Mouse (Mus musculus) adrenal gland, postnatal 36 days (tissue): ENCODE data around the gene 1700030K09Rik. TPM values are rescaled to one million over a fixed set of nuclear protein-coding genes. Genes with fewer than 3 reads are reported as not detected.

Experiments
- DNase-seq, 2 experiments: peaks; one replicate each; pipeline ENCODE4 v3.0.0; 2021; ENCODE audit warnings: mixed read lengths in 1 of 2
- long read RNA-seq, 2 experiments: library from polyadenylated mRNA; stranded (forward); transcript quantifications; one replicate each; pipeline ENCODE4 v2.0.0; 2021; ENCODE audit warnings: borderline sequencing depth in 2 of 2
- total RNA-seq, 2 experiments: library from RNA; stranded (reverse); gene quantifications; 2 replicates each; pipeline ENCODE4 v1.2.3; 2021

The 1700030K09Rik gene
- total RNA-seq = 1 to 10 TPM; 7.1 to 8.1 TPM
- long read RNA-seq, experiment 1, transcript 1700030K09Rik-201 (8 exons, 2,887 nt) = major isoform, 9 of 18 reads
- long read RNA-seq, experiment 1, partial matches to known transcripts = 7 of 18 reads
- long read RNA-seq, experiment 1, other reads (novel, unspliced or antisense) = 2 of 18 reads
- long read RNA-seq, experiment 2, partial matches to known transcripts = 1 of 3 reads
- long read RNA-seq, experiment 2, other reads (novel, unspliced or antisense) = 0 of 3 reads

- DNase-seq = peak; percentile 98
Measured at GRCm38 (mm10) chr8:72443338-72443993, at the start of gene 1700030K09Rik, which contains the start of gene Calr3. Gene 1700030K09Rik (plus strand): TSS chr8:72443880. Gene Calr3 (minus strand): TSS chr8:72443870.

GRCm38 (mm10) chr8:72401381-72401780 is 42.3 kb upstream of the 1700030K09Rik start:
- no peak for DNase-seq

- DNase-seq = no peak
Measured at GRCm38 (mm10) chr8:72402981-72403380, 40.7 kb upstream of the 1700030K09Rik start.

GRCm38 (mm10) chr8:72407878-72408277 is 35.8 kb upstream of the 1700030K09Rik start:
- DNase-seq = no peak

- DNase-seq = no peak
Measured at GRCm38 (mm10) chr8:72409443-72409842, 34.2 kb upstream of the 1700030K09Rik start.

- no peak for DNase-seq
Measured at GRCm38 (mm10) chr8:72413839-72414238, 29.8 kb upstream of the 1700030K09Rik start.

GRCm38 (mm10) chr8:72415252-72415651 is 28.4 kb upstream of the 1700030K09Rik start:
- peak in 1 of 2 experiments; percentile 20 for DNase-seq

GRCm38 (mm10) chr8:72418073-72418472 is 25.6 kb upstream of the 1700030K09Rik start:
- peak in 1 of 2 experiments; percentile 20 for DNase-seq

GRCm38 (mm10) chr8:72420571-72421361 is 22.9 kb upstream of the 1700030K09Rik start:
- DNase-seq = peak; percentile 39 to 62

GRCm38 (mm10) chr8:72421362-72422335 is 22.0 kb upstream of the 1700030K09Rik start, which contains the start of gene Eps15l1:
Gene Eps15l1 (minus strand): TSS chr8:72421460.
- DNase-seq = peak; percentile 99 to 100

GRCm38 (mm10) chr8:72422926-72423325 is 20.8 kb upstream of the 1700030K09Rik start:
- peak; percentile 27 to 31 for DNase-seq

GRCm38 (mm10) chr8:72429676-72430075 is 14.0 kb upstream of the 1700030K09Rik start:
- peak; percentile 45 to 55 for DNase-seq

- peak; percentile 92 to 94 for DNase-seq
Measured at GRCm38 (mm10) chr8:72434952-72435351, 8.7 kb upstream of the 1700030K09Rik start.

- no peak for DNase-seq
Measured at GRCm38 (mm10) chr8:72438248-72439015, 5.2 kb upstream of the 1700030K09Rik start.

GRCm38 (mm10) chr8:72443994-72444350 is 292 bp downstream of the 1700030K09Rik start:
- no peak for DNase-seq

GRCm38 (mm10) chr8:72445071-72445470 is 1.4 kb downstream of the 1700030K09Rik start:
- no peak for DNase-seq

GRCm38 (mm10) chr8:72451516-72451915 is 7.8 kb downstream of the 1700030K09Rik start:
- no peak for DNase-seq

- DNase-seq = no peak
Measured at GRCm38 (mm10) chr8:72453904-72454303, 10.2 kb downstream of the 1700030K09Rik start.

GRCm38 (mm10) chr8:72455317-72455716 is 11.6 kb downstream of the 1700030K09Rik start:
- DNase-seq = no peak

- DNase-seq = no peak
Measured at GRCm38 (mm10) chr8:72457806-72458205, 14.1 kb downstream of the 1700030K09Rik start.

- no peak for DNase-seq
Measured at GRCm38 (mm10) chr8:72458457-72458856, 14.8 kb downstream of the 1700030K09Rik start.
